Mouse (Mus musculus): ENCODE results near the gene Ptprk. TPM values are rescaled to one million over a fixed set of nuclear protein-coding genes. Genes with fewer than 3 reads are reported as not detected.
A peak's percentile ranks its signal among the peaks of the same experiment; 100 is the strongest.

Ptprk gene
- total RNA-seq (2021), result 10 to 100 TPM in 1 of 2 experiments, 1 to 10 TPM in 1; 9.4 to 14.2 TPM
- long read RNA-seq, experiment 1, partial matches to known transcripts, result 4 of 12 reads
- long read RNA-seq, experiment 1, other reads (novel, unspliced or antisense), result 7 of 12 reads
- long read RNA-seq, experiment 2, full-length matches to known transcripts, result 1 of 8 reads
- long read RNA-seq, experiment 2, partial matches to known transcripts, result 1 of 8 reads
- long read RNA-seq, experiment 2, other reads (novel, unspliced or antisense), result 6 of 8 reads

- peak; percentile 90 for DNase-seq
Observed at GRCm38 (mm10) chr10:28074653-28075451, at the start of gene Ptprk. Gene Ptprk (plus strand): TSS chr10:28074820.

GRCm38 (mm10) chr10:28027791-28028190 lies 46.8 kb upstream of the Ptprk start:
- no peak for DNase-seq

- no peak for DNase-seq
Observed at GRCm38 (mm10) chr10:28036456-28036855, 38.2 kb upstream of the Ptprk start.

- DNase-seq, result no peak
Observed at GRCm38 (mm10) chr10:28054764-28055163, 19.9 kb upstream of the Ptprk start.

- no peak for DNase-seq
Observed at GRCm38 (mm10) chr10:28059222-28059621, 15.4 kb upstream of the Ptprk start.

GRCm38 (mm10) chr10:28067997-28068396 lies 6.6 kb upstream of the Ptprk start:
- no peak for DNase-seq

GRCm38 (mm10) chr10:28073991-28074652 lies 498 bp upstream of the Ptprk start:
- peak; percentile 8 for DNase-seq

- peak; percentile 14 for DNase-seq
Observed at GRCm38 (mm10) chr10:28075491-28076035, 943 bp downstream of the Ptprk start.

- peak; percentile 25 for DNase-seq
Observed at GRCm38 (mm10) chr10:28076036-28076855, 1.6 kb downstream of the Ptprk start.

GRCm38 (mm10) chr10:28078270-28078669 lies 3.6 kb downstream of the Ptprk start:
- DNase-seq, result no peak

GRCm38 (mm10) chr10:28081221-28081620 lies 6.6 kb downstream of the Ptprk start:
- DNase-seq, result no peak

GRCm38 (mm10) chr10:28083183-28083582 lies 8.6 kb downstream of the Ptprk start:
- no peak for DNase-seq

GRCm38 (mm10) chr10:28083625-28084024 lies 9.0 kb downstream of the Ptprk start:
- no peak for DNase-seq

- DNase-seq, result no peak
Observed at GRCm38 (mm10) chr10:28087341-28087740, 12.7 kb downstream of the Ptprk start.

- DNase-seq, result no peak
Observed at GRCm38 (mm10) chr10:28087749-28088148, 13.1 kb downstream of the Ptprk start.

GRCm38 (mm10) chr10:28096007-28096406 lies 21.4 kb downstream of the Ptprk start:
- no peak for DNase-seq

- no peak for DNase-seq
Observed at GRCm38 (mm10) chr10:28097637-28098036, 23.0 kb downstream of the Ptprk start.

- DNase-seq, result no peak
Observed at GRCm38 (mm10) chr10:28098923-28099322, 24.3 kb downstream of the Ptprk start.

- no peak for DNase-seq
Observed at GRCm38 (mm10) chr10:28103406-28103906, 28.8 kb downstream of the Ptprk start.

- DNase-seq, result no peak
Observed at GRCm38 (mm10) chr10:28103924-28104323, 29.3 kb downstream of the Ptprk start.

- no peak for DNase-seq
Observed at GRCm38 (mm10) chr10:28105247-28105646, 30.6 kb downstream of the Ptprk start.

All from gastrocnemius, postnatal 10 days (tissue).